Mouse (Mus musculus) urinary bladder, adult 2 months (tissue): ENCODE measurements around the gene Adamtsl5. TPM values are rescaled to one million over a fixed set of nuclear protein-coding genes. Genes with fewer than 3 reads are reported as not detected.

Experiments used
- DNase-seq: peaks from one replicate; pipeline ENCODE4 v3.0.0; 2022; ENCODE audit warnings: low spot score
- polyA plus RNA-seq: library from polyadenylated mRNA; depleted of rRNA; stranded (reverse); fragments of >200 nt; gene quantifications from 2 replicates; pipeline ENCODE4 v1.2.3, GENCODE M21; 2012

Gene Adamtsl5
- polyA plus RNA-seq, 1 experiment = 65.7 TPM

- peak; percentile 73 for DNase-seq
Observed at GRCm38 (mm10) chr10:80320340-80320760, 27.9 kb downstream of the Adamtsl5 start, which contains the start of gene 2310011J03Rik. 2310011J03Rik (minus strand) TSS chr10:80320537.

GRCm38 (mm10) chr10:80317011-80317410 lies 31.2 kb downstream of the Adamtsl5 start:
- DNase-seq = no peak

DNA sequence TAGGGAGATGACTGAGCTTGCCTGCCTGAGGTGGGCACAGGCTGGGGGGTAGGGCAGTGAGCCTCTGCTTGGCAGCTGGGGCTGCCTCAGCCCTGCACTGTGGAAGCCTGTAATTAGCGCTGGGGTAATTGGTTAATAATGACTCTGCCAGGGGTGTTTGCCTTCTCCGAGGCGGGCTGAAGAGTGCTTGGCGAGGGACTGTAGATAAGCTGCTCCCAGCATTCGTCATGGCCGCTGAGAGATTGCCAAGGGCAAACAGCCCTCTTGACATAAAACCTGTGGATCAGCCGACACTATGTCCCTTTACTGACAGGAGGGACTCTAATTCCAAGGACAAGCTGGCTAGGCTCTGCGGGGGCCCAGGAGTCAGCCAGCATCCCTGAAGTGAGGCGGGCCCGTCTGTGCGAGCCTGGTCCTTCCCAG lies 31.8 kb downstream of the Adamtsl5 start:
- DNase-seq = no peak

- DNase-seq = no peak
Observed at GRCm38 (mm10) chr10:80315315-80315714, 32.9 kb downstream of the Adamtsl5 start.

DNA sequence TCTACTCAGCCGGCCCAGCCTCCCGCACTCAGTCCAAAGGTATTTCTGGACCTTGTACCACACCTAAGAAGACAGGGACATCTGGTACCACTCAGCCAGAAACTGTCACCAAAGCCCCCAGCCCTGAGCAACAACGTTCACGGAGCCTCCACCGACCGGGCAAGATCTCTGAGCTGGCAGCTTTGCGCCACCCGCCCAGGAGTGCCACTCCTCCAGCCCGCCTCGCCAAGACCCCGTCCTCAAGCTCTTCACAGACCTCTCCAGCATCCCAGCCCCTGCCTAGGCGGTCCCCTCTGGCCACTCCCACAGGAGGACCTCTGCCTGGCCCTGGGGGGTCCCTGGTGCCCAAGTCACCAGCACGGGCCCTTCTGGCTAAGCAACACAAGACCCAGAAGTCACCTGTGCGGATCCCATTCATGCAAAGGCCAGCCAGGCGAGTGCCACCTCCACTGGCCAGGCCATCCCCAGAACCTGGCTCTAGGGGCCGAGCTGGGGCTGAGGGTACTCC lies 33.7 kb downstream of the Adamtsl5 start:
- DNase-seq = no peak

GRCm38 (mm10) chr10:80313627-80314201 lies 34.5 kb downstream of the Adamtsl5 start:
- DNase-seq = no peak

GRCm38 (mm10) chr10:80312586-80313504 lies 35.4 kb downstream of the Adamtsl5 start:
- DNase-seq = no peak

GRCm38 (mm10) chr10:80311560-80311959 lies 36.7 kb downstream of the Adamtsl5 start:
- no peak for DNase-seq

DNA sequence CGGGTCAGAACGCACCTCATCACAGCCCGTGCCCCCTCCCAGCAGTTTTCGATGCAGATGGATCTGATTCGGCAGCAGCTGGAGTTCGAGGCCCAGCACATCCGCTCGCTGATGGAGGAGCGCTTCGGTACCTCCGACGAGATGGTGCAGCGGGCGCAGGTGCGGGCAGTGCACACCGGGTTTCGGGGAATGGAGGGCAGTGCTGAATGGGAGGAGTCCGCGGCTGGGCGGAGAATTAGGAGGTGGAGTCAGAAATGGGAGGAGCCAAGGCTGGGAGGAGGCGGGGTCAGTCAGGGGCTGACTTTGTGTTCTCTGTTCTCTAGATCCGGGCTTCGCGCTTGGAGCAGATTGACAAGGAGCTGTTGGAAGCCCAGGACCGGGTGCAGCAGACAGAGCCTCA lies 43.4 kb downstream of the Adamtsl5 start:
- DNase-seq = no peak

DNA sequence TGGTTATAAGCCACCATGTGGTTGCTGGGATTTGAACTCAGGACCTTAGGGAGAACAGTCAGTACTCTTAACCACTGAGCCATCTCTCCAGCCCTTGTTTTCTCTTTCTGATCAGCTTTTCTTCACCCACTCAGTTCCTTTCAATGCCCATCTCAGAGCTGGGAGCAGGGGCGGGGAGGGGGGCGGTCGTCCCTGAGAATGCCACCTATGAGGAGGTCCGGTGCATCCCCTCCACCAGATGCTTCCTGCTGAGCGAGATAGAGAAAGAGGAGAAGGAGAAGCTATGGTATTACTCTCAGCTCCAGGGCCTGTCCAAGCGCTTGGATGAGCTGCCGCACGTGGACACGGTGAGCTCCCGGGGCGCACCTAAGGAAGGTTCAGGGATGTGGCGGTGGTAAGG lies 43.8 kb downstream of the Adamtsl5 start:
- DNase-seq = no peak

- no peak for DNase-seq
Observed at GRCm38 (mm10) chr10:80302471-80302881, 45.7 kb downstream of the Adamtsl5 start.

DNA sequence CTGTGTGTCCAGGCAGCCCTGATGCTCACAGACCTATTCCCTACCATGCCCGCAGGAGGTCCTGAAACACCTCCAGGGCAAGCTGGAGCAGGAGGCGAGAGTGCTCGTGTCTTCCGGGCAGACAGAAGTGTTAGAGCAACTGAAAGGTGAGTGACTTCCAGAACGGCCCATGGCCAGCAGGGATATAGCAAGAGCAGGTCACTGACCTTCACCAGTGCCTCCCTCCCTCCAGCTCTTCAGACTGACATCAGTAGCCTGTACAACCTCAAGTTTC lies 46.2 kb downstream of the Adamtsl5 start:
- DNase-seq = no peak

GRCm38 (mm10) chr10:80301256-80302081 lies 46.7 kb downstream of the Adamtsl5 start:
- DNase-seq = no peak

DNA sequence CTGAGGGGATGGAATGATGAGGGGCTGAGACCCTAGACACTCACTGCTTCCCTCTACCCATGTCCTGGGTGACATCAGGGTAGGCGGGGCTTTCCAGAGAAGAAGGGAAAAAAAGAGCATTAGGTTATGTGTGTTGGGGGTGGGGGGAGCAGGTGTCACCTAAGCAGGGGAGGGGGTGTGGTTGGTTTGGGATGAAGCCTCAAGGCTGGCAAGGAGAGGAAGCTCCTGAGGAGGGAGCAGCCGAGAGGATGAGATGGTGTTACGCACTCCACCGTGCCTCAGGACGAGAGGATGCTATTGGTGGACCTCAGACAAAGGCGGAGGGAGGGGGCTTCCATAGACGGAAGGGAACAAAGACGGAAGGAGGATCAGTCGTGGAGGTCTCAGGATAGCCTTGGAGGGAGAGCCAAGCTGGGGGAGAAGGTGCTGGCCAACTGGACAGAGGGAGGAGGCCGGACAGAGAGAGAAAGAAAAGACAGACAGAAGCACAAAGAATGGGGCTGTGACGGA lies 47.5 kb downstream of the Adamtsl5 start:
- no peak for DNase-seq

- DNase-seq = no peak
Observed at GRCm38 (mm10) chr10:80299824-80300223, 48.4 kb downstream of the Adamtsl5 start.

DNA sequence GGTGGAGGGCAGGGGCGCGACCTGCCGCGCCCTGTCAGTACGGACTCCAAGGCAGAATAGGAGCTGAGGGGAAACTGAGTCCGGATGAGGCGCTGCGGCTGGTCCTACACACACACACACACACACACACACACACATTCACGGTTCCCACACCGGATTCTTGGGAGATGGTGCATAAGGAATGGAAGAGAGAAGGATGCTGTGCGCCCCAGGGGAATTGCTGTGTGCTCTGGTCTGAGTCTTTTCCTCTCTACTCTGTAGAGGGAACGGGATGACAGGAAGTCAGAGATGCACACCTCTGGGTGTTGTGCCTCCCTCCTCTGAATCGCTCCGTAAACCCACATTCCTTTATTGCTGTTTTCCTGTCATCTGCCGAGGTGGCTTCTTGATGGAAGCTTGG lies 48.9 kb downstream of the Adamtsl5 start:
- DNase-seq = no peak

DNA sequence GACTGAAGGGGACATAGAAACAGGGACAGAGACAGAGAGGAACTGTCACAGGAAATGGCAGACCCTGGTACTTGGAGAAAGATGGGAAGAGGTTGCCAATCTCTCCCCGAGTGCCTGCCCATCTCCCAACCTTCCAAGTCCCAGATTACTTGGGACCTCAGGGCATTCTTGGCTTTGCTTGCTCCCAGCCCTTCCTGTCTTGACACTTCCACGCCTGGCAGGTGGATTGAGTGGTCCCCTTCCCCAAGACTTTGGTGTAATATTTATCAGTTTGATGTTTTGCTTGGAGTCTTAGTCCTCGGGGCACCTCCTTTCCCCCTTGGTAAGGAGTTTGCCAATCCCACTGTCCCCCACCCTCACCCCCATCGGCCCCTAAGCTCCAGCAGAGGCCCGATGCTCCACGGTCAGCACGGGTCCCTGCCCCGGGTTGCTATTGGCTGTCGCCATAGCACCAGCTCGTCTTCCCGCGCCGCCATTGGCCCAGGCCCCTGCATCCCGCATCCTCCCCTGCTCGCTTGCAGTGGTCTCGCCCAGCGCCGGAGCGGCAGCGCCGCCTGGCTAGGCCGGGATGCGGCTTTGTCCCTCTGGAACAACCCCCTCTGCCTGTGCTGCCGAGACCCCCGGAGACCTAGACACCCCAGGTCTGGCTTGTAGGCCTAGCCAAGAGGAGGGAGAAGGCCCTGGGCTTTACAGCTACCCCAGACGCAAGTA lies 49.5 kb downstream of the Adamtsl5 start:
- DNase-seq = no peak

- no peak for DNase-seq
Observed at GRCm38 (mm10) chr10:80297526-80298133, 50.6 kb downstream of the Adamtsl5 start.

DNA sequence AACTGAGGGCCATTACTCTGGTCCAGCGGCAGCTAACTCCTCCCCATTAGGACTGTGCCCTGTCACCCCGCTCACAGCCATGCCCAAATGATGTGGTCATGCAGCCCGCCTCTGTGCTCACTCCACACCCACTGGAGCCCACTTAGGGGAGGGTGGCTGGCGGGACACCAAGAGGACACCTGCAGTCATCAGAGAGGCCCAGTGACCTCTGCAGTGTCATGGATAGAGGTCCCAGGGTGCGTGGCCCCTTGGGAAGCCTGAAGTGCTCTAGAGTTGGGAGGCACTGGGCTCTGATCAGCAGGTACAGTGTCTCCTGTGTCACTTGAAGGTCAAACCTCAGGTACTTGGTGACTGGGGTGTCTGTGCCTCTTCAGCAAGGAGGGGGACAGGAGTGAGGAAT lies 51.4 kb downstream of the Adamtsl5 start:
- DNase-seq = no peak

DNA sequence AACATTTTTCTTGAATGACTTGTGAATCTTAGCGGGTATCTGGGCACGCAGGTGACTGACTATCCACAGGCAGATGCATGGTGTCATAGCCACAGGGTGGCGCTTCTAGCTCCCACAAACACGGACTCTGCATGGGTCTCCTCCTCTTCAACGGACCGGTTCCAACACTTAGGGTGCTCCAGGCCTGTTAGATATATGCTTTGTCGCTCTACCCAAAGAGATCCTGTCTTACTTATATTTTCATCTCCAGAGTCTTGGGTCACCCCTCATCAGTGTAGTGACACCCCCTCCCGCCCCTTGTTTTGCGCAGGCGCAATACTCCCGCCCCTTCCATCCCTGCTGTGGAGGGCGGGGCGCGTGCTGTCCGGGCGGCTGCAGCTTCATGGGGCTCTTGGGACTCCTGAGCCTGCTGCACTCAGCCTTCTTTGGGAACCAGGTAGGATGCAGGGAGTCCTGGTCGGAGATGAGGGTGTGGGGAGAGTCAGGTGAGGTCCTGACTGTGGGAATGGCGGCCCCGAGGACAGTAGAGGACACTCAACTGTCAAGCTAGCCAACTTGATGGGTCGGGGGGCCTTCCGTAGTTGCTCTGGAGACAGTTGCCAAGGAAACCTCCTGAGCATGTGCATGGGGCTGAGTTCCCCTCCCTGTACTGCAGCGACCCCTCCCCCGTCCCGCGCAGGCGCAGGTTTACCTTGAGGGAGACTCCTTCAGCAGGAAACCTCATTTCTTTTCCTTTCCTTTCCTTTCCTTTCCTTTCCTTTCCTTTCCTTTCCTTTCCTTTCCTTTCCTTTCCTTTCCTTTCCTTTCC lies 52.4 kb downstream of the Adamtsl5 start, which contains the start of gene Apc2:
Apc2 (plus strand) TSS at position 360 of the 808 bp plus-strand sequence.
- DNase-seq = peak; percentile 57
